ENCODE assay signal across 19 mouse cellular contexts in genomic region chr19:9087821-9088220, GRCm38 (mm10). TPM values are rescaled to one million over a fixed set of nuclear protein-coding genes. Genes with fewer than 3 reads are reported as not detected.
"Had no signal": no experiment of that assay in that cellular context is flagged by ENCODE, and none has a peak within 500 bp of the region (broad histone marks: within the 10 kb centered on the region; RNA-seq: fewer than 3 reads in every experiment).

Gene Scgb1a1, minus strand, starts transcription at chr19:9087958.

- H3K27ac ChIP-seq: kidney, embryonic 15.5 days; left cerebral cortex, adult 2 months; limb, embryonic 10.5 days; liver, embryonic 15.5 days; lung, embryonic 15.5 days; midbrain, embryonic 15.5 days; neural tube, embryonic 12.5 days had no signal

- DNase-seq: kidney, adult 2 months; kidney, postnatal 25 days; thymus, postnatal 25 days had no signal

- H3K4me3 ChIP-seq: kidney, embryonic 15.5 days; left cerebral cortex, adult 2 months; limb, embryonic 10.5 days; liver, embryonic 15.5 days; lung, embryonic 15.5 days; megakaryocyte, embryonic 14.5 days; midbrain, embryonic 15.5 days; neural tube, embryonic 12.5 days had no signal

- H3K4me1 ChIP-seq: liver, embryonic 15.5 days; lung, embryonic 15.5 days; midbrain, embryonic 15.5 days; neural tube, embryonic 12.5 days had no signal

- H3K36me3 ChIP-seq: kidney, embryonic 15.5 days; limb, embryonic 10.5 days; liver, embryonic 15.5 days; lung, embryonic 15.5 days; midbrain, embryonic 15.5 days; neural tube, embryonic 12.5 days had no signal

- H3K27me3 ChIP-seq: kidney, embryonic 15.5 days; liver, embryonic 15.5 days; lung, embryonic 15.5 days; midbrain, embryonic 15.5 days; neural tube, embryonic 12.5 days had no signal

RNA-seq across cellular contexts. Expression of gene Scgb1a1, which starts in this region (rescaled TPM):
- total RNA-seq: layer of hippocampus, postnatal 25 days; left cerebral cortex, adult 2 months; left cerebral cortex, postnatal 14 days; monocyte, adult 5-6 weeks; neutrophil, adult 5-6 weeks had no signal
- polyA plus RNA-seq: intestine, embryonic 16.5 days; kidney, embryonic 15.5 days; limb, embryonic 10.5 days; limb, embryonic 14.5 days; liver, embryonic 11.5 days; liver, embryonic 15.5 days; midbrain, embryonic 11.5 days; midbrain, embryonic 15.5 days; neural tube, embryonic 12.5 days had no signal
